Mouse (Mus musculus) cortical plate, adult 2 months (tissue): ENCODE measurements at regions not wholly inside any gene's neighbourhood (a gene's known extent, or its start where the extent isn't known, plus 50 kb on each side); places are given as distances from the start of the nearest gene placed in this dataset.

ENCODE experiments used
- CTCF ChIP-seq: fragments of 200-500 bp; IDR thresholded peaks from 2 replicates; pipeline ENCODE4 v1.5.1; 2011; ENCODE audit warnings: mild to moderate bottlenecking, control low read depth, low read length; ENCODE audit not compliant: insufficient read depth; ENCODE audit errors: extremely low read depth
- POLR2A ChIP-seq: fragments of 200-500 bp; IDR thresholded peaks from 2 replicates; pipeline ENCODE4 v1.6.1; 2011; ENCODE audit warnings: mild to moderate bottlenecking, low read length, control low read depth; ENCODE audit not compliant: insufficient read depth; ENCODE audit errors: extremely low read depth

- TF ChIP-seq CTCF (no peak), POLR2A (no peak)
These were observed 359.8 kb upstream of the Maf start for GRCm38 (mm10) chr8:116067182-116067977.
